Mouse (Mus musculus) yolk sac, embryonic 10.5 days (tissue): ENCODE measurements at regions not wholly inside any gene's neighbourhood (a gene's known extent, or its start where the extent isn't known, plus 50 kb on each side); places are given as distances from the start of the nearest gene placed in this dataset.

Source experiments
- DNase-seq: peaks from one replicate; pipeline ENCODE4 v3.0.0-alpha.2; 2017; ENCODE audit warnings: low spot score

DNA sequence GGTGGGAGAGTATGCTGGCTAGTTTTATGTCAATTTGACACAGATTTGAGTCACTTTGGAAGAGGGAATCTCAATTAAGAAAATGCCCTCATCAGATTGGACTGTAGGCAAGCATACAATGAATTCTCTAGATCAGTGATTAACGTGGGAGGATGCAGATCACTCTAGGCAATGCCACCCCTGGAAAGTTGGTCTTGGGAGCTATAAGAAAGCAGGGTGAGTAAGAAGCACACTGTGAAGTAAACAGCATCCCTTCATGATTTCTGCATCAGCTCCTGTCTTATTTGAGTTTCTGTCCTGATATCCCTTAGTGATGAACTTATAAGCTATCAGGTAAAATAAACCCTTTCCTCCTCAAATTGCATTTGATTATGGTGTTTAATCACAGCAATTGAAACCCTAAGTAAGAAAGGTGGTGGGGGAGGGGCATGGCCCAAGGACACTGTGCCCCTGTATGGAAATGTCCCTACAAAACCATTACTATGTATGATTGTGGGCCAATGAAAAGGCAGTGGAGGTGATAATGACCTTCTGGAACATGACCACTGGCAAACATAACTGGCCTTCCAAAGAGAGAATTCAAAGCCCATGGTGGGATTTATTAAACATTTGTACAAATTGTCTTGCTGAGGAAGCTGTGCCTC, 640.3 kb upstream of the Vstm2b start:
- DNase-seq, result no peak

DNA sequence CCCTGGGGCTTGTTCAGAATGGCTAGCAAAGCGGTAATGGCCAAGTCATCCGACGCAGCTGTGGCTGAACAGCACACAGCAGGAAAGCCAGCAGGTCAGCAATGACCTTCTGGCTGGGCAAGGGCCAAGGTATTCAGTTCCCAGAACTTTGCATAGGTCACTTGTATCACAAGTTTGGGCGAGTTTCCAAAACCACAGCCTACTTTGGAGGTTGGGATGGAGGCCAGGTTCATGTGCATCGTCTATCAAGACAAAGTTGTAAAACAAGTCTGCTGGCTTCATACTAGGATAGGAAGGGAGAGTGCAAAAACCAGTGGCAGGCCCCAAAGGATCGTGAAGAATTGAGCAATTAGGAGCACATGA, 639.8 kb upstream of the Vstm2b start:
- no peak for DNase-seq

- DNase-seq, result peak; percentile 5
Measured at GRCm38 (mm10) chr7:40273459-40274072, 624.6 kb upstream of the Vstm2b start.

DNA sequence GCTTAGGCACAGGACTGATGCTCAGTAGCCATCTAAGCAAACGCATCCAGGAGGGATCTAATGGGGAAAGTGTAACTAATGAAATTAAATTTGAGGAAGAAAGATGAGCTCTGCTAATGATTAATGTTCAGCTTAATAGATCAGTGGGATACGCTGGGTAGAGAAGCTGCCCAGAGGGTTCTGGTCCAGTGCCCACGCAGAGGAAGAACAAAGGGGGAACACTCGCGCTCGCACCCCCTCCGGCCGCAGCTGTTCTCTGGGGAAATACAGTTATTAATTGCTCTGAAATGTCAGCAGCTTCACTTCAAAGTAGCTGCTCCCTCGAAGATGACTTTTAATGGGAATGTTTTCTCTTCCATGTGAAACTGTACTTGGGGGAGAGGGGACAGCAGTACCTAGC, 623.0 kb upstream of the Vstm2b start:
- no peak for DNase-seq

- no peak for DNase-seq
Measured at GRCm38 (mm10) chr7:40275658-40276057, 622.5 kb upstream of the Vstm2b start.

DNA sequence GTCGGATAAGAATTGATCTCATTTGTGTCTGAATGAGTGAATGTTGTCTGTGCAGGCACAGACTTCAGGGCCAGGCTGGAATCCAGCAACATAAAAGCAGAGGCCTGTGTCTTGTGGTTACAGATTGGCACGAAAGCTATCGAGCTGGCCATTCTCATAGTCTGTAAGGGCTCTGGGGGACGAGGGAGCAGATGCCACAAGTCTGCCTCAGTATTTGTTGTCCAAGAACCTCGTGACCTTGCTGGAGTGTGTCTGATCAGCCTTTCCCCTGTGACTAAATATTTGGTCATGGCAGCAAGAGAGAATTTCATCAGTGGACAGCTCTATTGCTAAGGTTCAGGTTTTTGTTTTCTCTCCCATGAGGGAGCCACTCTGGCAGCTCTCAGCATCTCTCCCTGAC, 622.0 kb upstream of the Vstm2b start:
- no peak for DNase-seq

DNA sequence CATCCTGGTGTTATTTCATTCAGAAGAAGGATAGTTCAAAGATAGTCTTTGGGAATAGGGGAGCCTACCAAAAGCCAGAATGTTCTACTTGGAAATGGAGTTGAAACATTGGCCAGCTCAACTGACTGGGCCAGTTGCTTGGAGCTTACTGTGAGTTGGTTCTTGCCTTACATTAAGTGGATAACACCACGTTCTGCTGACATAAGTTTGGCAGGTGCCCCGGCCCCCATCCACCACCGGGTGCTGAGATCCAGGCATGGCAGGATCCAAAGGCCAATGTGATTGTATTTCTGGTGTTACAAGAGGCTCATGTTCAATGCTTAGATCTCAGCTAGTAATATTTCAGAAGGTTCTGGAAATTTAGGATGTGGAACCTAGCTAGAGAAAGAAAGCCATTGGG, 608.0 kb upstream of the Vstm2b start:
- no peak for DNase-seq

DNA sequence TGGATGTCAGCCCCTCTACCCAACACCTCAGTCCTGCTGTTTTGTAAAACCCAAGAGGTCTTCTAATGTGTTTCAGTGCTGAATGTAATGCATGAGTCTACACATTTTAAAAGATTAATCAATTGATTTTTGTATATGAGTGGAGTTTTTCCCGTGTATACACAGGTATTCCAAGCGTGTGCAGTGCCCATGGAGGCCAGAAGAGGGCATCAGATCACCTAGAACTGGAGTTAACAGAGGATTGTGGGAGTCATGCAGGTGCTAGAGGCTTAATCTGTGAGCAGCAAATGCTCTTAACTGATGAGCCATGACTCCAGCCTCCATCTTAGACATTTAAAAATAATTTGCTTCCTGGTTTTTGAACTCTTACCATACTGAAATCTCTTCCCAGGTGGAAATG, 587.6 kb upstream of the Vstm2b start:
- DNase-seq, result no peak

DNA sequence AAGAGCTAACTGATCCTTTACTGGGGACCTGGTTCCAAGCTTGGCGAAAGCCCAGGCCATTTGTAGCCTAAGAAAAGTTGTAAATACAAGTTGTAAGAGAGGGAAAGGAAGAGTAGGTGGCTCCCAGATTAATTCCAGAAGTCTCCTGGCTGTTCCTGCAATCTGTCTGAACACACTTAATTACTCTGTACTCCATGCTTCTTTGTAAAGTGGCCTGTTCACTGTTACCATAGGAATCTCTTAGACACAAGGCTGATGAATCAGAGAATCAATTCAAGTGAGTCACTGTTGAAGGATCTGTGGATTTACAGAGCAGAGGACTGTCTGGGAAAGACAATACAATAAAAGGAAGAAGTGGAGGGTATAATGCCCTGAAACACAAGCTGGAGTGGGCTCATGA, 577.0 kb upstream of the Vstm2b start:
- DNase-seq, result no peak

- no peak for DNase-seq
Measured at GRCm38 (mm10) chr7:40325188-40325705, 572.9 kb upstream of the Vstm2b start.

- no peak for DNase-seq
Measured at GRCm38 (mm10) chr7:40332455-40332854, 565.7 kb upstream of the Vstm2b start.

DNA sequence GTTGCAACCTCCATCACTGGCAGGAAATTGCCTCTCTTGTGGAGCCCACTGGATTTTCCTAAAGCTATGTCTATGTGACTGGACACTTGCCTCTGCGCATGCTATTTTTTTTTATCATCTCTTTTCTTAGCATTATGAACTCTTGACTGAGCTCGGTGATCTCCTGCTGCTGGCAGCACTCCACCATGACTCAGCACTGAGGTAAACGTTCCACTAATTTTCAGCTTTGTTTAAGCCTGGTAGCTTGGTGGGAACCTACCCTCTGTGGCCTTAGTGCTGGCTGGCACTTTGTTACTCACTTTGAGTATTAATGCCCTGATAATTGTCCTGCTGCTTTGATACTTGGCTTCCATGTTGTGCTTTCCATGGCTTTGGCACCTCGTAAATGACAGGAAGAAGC, 545.8 kb upstream of the Vstm2b start:
- no peak for DNase-seq

DNA sequence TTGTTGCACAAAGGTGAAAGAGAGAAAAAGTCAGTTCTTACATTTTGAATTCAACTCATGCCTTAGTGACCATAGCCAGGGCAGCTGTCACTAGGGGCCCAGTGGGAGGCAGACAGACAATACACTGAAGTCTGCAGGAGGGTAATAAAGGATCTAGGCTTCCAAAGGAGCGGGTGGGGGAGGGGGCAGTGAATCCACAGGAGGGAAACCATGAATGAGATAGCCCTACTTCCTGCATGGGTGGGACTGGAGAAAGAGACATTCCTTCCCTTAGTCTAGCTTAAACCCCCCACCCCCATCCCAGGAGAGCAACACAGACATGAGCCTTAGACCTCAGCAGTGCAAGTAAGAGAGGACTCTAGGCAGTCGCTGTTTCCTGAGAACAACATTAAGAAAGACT, 535.4 kb upstream of the Vstm2b start:
- DNase-seq, result no peak

DNA sequence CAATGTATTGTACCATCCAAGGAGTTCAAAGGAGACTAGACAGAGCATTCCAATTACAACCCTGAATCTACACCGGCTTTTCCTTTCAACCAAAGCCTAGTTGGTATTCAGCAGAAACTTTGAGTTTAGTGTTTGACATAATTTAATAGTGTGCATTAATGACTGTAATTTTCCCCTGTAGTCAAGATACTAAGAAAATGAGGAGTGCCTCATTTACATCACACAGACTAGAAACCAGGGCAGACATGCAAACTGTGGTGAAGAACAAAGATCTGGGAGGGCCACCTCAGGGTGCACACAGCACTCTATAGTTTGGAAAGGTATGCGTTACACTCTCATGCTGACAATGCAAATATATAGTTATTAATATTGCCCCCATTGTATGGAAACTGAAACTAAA, 525.4 kb upstream of the Vstm2b start:
- no peak for DNase-seq

- no peak for DNase-seq
Measured at GRCm38 (mm10) chr7:40377839-40378238, 520.3 kb upstream of the Vstm2b start.

- no peak for DNase-seq
Measured at GRCm38 (mm10) chr7:40381244-40381643, 516.9 kb upstream of the Vstm2b start.

GRCm38 (mm10) chr7:40388152-40388551, 510.0 kb upstream of the Vstm2b start:
- DNase-seq, result no peak

DNA sequence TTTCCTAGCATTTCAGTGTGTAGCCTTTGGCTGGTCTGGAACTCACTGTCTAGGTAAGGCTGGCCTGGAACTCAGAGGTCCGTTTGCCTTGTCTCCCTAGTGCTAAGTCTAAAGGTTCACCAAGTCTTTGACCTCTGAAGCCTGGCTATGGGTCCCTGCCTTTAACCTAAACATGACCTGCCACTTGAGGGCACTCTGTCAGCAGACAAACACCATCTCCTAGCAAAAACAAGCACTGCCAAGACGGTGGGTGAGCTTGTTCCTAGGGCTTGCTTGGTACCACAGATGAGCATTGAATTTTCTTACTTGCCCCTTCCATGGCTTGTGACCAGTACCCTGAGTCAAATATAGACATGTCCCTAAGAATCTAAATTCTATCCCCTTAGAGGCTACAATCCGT, 508.3 kb upstream of the Vstm2b start:
- peak; percentile 4 for DNase-seq

GRCm38 (mm10) chr7:40390927-40391326, 507.2 kb upstream of the Vstm2b start:
- no peak for DNase-seq

GRCm38 (mm10) chr7:40391626-40392025, 506.5 kb upstream of the Vstm2b start:
- DNase-seq, result no peak

- no peak for DNase-seq
Measured at GRCm38 (mm10) chr7:40392207-40392606, 505.9 kb upstream of the Vstm2b start.

GRCm38 (mm10) chr7:40392699-40393098, 505.4 kb upstream of the Vstm2b start:
- no peak for DNase-seq

- DNase-seq, result no peak
Measured at GRCm38 (mm10) chr7:40398266-40398665, 499.9 kb upstream of the Vstm2b start.

DNA sequence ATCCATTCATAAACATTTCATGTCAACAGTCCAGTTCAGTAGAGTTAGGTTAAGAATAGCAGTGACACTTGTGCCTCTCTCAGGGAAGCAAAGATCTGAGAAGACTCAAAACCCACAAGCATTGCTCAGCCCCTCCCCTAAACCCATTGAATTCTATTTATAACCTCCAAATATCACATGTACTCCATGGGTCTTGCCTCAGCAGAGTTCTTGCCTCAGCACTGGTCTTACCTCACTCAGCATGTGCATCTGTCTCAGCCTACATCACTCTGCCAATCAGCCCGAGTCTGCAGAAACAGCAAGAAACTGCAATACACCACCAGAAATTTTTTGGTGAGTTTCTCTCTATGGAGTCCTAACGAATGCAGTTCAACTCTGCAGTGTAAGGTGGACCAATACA, 478.8 kb upstream of the Vstm2b start:
- no peak for DNase-seq
